Mouse (Mus musculus) lung, embryonic 16.5 days (tissue): ENCODE results near the gene Pcgf3. TPM values are rescaled to one million over a fixed set of nuclear protein-coding genes. Genes with fewer than 3 reads are reported as not detected.

Experiments used
- ATAC-seq: fragments of 200-750 bp; cut with Nextera tagmentation; 2 replicates; pipeline ENCODE4 v1.8.0; 2017; ENCODE audit warnings: low read depth, mild to moderate bottlenecking, moderate library complexity
- H3K27ac ChIP-seq: fragments of 300-500 bp; sonication (generic); 2 replicates; pipeline ENCODE4 v1.5.1; 2014; ENCODE audit warnings: mild to moderate bottlenecking, control low read depth, low read length
- H3K27me3 ChIP-seq: fragments of 300-500 bp; sonication (generic); 2 replicates; pipeline ENCODE4 v1.6.1; 2014; ENCODE audit warnings: low read depth, low read length, mixed read lengths; ENCODE audit not compliant: control insufficient read depth, insufficient read depth
- H3K36me3 ChIP-seq: fragments of 300-500 bp; sonication (generic); 2 replicates; pipeline ENCODE4 v1.6.1; 2014; ENCODE audit warnings: low read length; ENCODE audit not compliant: control insufficient read depth, insufficient read depth
- H3K4me1 ChIP-seq: fragments of 300-500 bp; sonication (generic); replicated peaks from 2 replicates; pipeline ENCODE4 v1.6.1; 2014; ENCODE audit warnings: low read length, mixed read lengths; ENCODE audit not compliant: control insufficient read depth, insufficient read depth
- H3K4me2 ChIP-seq: fragments of 300-500 bp; sonication (generic); 2 replicates; pipeline ENCODE4 v1.6.1; 2014; ENCODE audit warnings: low read depth, low read length, control low read depth
- H3K4me3 ChIP-seq: fragments of 300-500 bp; sonication (generic); 2 replicates; pipeline ENCODE4 v1.5.1; 2014; ENCODE audit warnings: mild to moderate bottlenecking, low read length, control low read depth
- H3K9ac ChIP-seq: fragments of 300-500 bp; sonication (generic); 2 replicates; pipeline ENCODE4 v1.6.1; 2014; ENCODE audit warnings: low read length, control low read depth
- H3K9me3 ChIP-seq: fragments of 300-500 bp; sonication (generic); 2 replicates; pipeline ENCODE4 v1.6.1; 2016; ENCODE audit warnings: low read length; ENCODE audit not compliant: control insufficient read depth
- WGBS: fragments of 180-500 bp; shearing (Covaris S2); extraction: QIAGEN DNeasy Blood & Tissue Kit; methylation state at CpG from one replicate; pipeline ENCODE4 v1.1.7; 2014; 5-methylcytosine and 5-hydroxymethylcytosine counted together
- polyA plus RNA-seq: library from polyadenylated mRNA; unstranded; fragments of >200 nt; fragmentation: Nextera tagmentation; extraction: Ambion mirVana; gene quantifications from 2 replicates; pipeline ENCODE4 v1.2.1, GENCODE M21; 2015

Gene Pcgf3
- polyA plus RNA-seq, 1 experiment from 2014 or later = 18.9 TPM

DNA sequence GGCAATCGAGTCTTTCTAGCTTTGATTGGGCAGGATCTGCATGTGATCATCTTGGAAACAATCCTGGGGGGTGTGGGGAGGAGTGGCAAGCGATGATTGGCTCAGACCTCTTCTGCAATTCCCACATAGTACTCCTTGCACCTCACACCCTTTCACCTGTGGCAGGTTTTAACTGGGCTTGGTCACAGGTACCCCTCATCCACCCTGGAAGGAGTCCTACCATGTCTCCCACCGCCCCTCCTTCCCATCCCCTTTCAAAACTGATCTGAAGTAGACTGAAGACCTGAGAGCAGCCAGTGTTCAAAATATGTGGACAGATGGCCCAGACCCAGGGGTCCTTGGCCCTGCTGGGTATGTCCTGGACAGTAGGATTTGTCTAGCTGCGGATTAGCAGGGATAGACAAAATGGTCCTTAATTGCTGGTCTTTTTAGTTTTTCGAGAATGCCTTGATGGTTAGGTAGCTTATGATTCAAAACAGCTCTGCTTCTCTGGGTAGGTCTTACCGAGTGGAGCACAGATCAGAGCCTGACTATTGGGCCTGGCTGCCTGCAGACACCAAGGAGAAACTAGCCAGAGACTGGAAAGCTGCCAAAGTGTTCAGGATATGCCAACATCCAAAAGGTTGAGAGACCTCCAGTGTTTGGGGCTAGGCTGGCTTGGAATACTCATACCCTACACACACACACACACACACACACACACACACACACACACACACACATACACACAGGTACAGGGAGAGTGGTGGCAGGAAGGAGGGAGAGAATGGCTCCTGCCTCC lies 54.7 kb downstream of the Pcgf3 start:
- Histone ChIP-seq H3K27ac (no peak overlapping the region), H3K4me2 (no peak overlapping the region), H3K4me3 (no peak overlapping the region), H3K9ac (no peak overlapping the region), H3K27me3 (no peaks in the 10 kb centered on the region), H3K4me1 (no peaks in the 10 kb centered on the region), H3K9me3 (no peaks in the 10 kb centered on the region), H3K36me3 (no peaks in the 10 kb centered on the region)
- WGBS = 64% methylated on average over 6 of the region's 6 CpGs
- no peak for ATAC-seq

DNA sequence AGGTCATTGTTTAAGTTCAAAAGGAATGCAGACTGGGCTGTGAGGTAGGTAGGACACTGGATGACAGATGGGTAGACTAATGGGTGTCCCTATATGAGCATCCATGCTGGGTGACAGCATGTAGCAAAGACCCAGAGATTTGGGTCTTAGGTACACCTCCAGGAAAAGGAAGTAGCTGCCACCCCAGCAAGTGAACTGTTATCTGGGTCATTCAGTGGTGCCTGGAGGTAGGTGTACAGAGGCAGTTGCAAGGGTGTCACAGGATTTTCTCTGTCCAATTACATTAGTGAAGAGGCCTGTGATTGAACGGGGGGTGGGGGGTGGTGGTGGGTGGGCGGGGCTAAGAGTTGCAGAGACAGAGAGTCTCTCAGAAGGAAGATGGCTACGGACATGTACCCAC lies 55.6 kb downstream of the Pcgf3 start:
- Histone ChIP-seq H3K27me3 (no peaks in the 10 kb centered on the region), H3K27ac (no peak overlapping the region), H3K9ac (no peak overlapping the region), H3K4me3 (no peak overlapping the region), H3K36me3 (no peaks in the 10 kb centered on the region), H3K4me1 (no peaks in the 10 kb centered on the region), H3K9me3 (no peaks in the 10 kb centered on the region), H3K4me2 (no peak overlapping the region)
- ATAC-seq = no peak
- 83% methylated on average over 3 of the region's 3 CpGs for WGBS

DNA sequence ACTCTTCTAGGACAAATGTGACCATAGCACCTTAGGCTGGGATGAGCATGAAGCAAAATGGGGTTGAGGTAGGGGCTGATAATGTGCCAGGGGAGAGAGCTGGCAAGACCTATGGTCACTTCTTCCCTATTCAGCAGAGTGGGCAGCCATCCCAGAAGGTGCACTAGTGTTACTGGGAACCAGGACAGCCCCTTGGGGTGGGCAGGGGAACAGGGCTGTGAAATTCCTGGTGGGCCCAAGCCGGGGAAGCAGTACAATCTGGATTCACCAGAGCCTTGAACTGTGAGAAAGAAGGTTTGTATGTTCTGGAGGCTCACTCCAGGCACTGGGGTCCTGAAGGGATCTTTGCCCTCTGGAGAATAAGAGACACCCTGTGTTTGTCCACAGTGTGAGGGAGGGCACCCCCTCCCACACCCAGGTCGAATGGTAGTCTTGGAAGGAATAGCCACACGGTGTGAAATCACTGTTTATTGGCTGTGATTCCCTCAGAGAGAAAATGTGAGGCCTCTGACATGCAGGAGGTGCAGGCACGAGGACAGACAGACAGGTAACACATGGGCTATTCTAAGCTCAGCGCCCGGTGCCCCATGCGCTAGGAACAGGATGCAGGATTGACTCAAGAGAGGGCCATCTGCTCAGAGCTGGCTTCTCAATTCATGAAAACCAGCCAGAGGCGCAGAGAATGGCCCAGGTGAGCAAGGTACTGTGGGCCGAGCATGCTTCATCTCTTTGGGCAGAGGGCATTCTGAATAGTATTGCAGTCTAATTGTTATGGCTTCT lies 57.3 kb downstream of the Pcgf3 start:
- WGBS = 70% methylated on average over 9 of the region's 9 CpGs
- no peaks in the 10 kb centered on the region for H3K9me3 ChIP-seq

DNA sequence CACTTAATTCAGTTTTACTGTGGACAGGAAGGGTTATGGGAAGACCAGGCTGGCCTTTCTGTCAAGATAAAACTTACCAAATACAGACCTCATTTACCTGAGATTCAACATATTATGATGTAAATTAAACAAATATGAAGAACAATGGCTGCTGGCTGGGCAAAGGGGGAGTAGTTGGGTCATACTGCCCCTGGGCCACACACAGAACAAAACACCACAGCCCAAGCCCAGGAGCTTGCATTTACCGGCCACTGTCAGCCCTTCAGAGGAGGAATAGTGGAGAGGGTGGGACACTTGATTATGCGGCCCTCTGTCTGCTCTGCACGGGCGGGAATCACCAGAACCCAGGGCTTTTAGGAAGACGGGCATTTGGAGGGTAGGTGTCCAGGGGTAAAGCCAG lies 57.9 kb downstream of the Pcgf3 start:
- H3K9me3 ChIP-seq = no peaks in the 10 kb centered on the region
- H3K36me3 ChIP-seq = no peaks in the 10 kb centered on the region
- no peaks in the 10 kb centered on the region for H3K4me1 ChIP-seq
- no peaks in the 10 kb centered on the region for H3K27me3 ChIP-seq
- no peak overlapping the region for H3K9ac ChIP-seq
- H3K4me2 ChIP-seq = no peak overlapping the region
- H3K27ac ChIP-seq = no peak overlapping the region
- H3K4me3 ChIP-seq = no peak overlapping the region
- ATAC-seq = no peak
- 67% methylated on average over 5 of the region's 5 CpGs for WGBS

More for the DNA sequence above, 57.3 kb downstream of the Pcgf3 start:
- H3K36me3 ChIP-seq = no peaks in the 10 kb centered on the region
- ATAC-seq = no peak
- H3K27ac ChIP-seq = no peak overlapping the region
- no peaks in the 10 kb centered on the region for H3K4me1 ChIP-seq
- H3K9ac ChIP-seq = no peak overlapping the region
- H3K4me3 ChIP-seq = no peak overlapping the region
- H3K27me3 ChIP-seq = no peaks in the 10 kb centered on the region
- H3K4me2 ChIP-seq = no peak overlapping the region

DNA sequence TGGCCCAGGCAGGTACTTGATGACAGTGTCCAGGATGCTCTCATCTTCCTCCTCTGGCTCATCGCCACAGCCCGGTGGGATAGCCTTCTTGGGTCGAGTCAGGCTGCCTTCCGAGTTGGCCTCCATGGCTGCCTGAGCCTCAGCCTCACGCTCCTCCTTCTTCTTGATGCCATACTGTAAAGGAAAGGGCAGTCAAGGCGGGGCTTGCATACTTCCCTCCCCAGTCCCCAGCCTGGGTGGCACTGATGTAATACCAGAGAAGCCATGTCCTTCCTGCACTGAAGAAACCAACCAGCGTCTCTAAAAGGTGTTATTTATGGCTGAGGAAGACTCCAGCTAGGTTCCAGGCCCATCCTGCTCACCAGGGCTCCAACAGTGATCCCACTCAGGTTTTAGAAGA lies 59.1 kb downstream of the Pcgf3 start:
- no peak overlapping the region for H3K4me2 ChIP-seq
- H3K9me3 ChIP-seq = no peaks in the 10 kb centered on the region
- no peak overlapping the region for H3K9ac ChIP-seq
- no peak overlapping the region for H3K4me3 ChIP-seq
- no peak for ATAC-seq
- no peaks in the 10 kb centered on the region for H3K27me3 ChIP-seq
- no peaks in the 10 kb centered on the region for H3K4me1 ChIP-seq
- no peaks in the 10 kb centered on the region for H3K36me3 ChIP-seq
- H3K27ac ChIP-seq = no peak overlapping the region
- WGBS = 65% methylated on average over 7 of the region's 7 CpGs

DNA sequence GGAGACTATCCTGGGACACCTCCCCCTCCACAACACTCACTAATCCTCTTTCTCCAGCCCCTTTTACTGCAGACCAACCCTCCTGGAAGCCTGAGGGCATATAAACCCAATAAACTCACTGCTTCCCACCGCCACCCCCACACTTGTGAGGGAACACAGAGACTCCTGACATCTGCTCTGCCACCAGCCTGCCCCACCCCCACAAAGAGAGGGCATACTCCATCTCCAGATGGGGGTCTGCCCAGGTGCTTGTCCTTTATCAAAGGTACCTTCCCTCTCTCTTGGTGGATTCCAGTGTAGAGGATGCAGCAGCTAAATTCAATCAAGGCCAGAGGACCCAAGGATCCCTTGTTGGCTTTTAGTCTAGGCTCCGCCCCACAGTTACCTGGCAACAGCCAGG lies 60.0 kb downstream of the Pcgf3 start:
- no peaks in the 10 kb centered on the region for H3K36me3 ChIP-seq
- no peak for ATAC-seq
- no peak overlapping the region for H3K4me3 ChIP-seq
- no peaks in the 10 kb centered on the region for H3K9me3 ChIP-seq
- no peaks in the 10 kb centered on the region for H3K27me3 ChIP-seq
- no peaks in the 10 kb centered on the region for H3K4me1 ChIP-seq
- H3K4me2 ChIP-seq = no peak overlapping the region
- no peak overlapping the region for H3K27ac ChIP-seq
- WGBS = 46% methylated on average over 2 of the region's 2 CpGs
- H3K9ac ChIP-seq = no peak overlapping the region

DNA sequence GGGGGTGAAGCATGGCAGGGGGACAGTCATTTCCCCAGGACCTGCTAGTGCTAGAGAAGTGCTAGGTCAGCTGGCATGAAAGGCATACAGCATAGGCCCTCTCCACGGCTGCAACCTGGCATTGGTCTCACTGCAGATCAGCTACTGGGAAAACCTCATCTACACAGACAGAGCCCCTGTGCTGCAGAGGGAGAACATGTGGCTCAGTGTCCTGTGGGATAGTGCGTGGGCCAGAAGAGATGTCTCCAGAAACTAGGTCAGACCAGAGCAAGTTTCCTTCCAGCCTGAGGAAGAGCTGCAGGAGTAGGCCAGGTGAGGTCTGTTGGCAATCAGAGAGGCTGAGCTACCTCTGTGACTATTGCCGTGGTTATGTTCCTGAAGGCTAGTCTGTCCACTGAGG lies 60.9 kb downstream of the Pcgf3 start:
- Histone ChIP-seq H3K9ac (no peak overlapping the region), H3K27me3 (no peaks in the 10 kb centered on the region), H3K4me1 (no peaks in the 10 kb centered on the region), H3K9me3 (no peaks in the 10 kb centered on the region), H3K4me3 (no peak overlapping the region), H3K27ac (no peak overlapping the region), H3K4me2 (no peak overlapping the region), H3K36me3 (no peaks in the 10 kb centered on the region)
- 65% methylated on average over 3 of the region's 3 CpGs for WGBS
- no peak for ATAC-seq

DNA sequence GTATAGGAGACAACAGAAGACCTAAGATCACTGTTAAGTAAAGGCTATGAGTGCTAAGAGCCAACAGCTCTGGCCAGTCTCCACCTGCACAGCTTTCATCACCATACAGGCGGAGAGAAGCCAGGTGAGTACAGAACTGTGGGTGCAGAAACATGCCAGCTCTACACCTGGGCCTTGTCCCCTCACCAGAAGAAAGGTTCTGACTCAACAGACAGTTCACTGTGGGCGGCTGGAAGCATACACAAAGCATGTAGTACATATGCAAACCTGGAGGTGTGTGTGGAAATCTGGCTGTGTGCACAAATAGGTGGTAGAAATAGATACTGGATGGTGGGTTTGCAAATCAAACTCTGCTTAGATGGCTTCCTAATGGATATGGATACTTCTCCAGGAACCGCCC lies 61.6 kb downstream of the Pcgf3 start:
- Histone ChIP-seq H3K36me3 (no peaks in the 10 kb centered on the region), H3K4me1 (no peaks in the 10 kb centered on the region), H3K27me3 (no peaks in the 10 kb centered on the region), H3K4me3 (no peak overlapping the region), H3K4me2 (no peak overlapping the region), H3K27ac (no peak overlapping the region), H3K9me3 (no peaks in the 10 kb centered on the region), H3K9ac (no peak overlapping the region)
- no peak for ATAC-seq
- WGBS = 73% methylated on average over 3 of the region's 3 CpGs

DNA sequence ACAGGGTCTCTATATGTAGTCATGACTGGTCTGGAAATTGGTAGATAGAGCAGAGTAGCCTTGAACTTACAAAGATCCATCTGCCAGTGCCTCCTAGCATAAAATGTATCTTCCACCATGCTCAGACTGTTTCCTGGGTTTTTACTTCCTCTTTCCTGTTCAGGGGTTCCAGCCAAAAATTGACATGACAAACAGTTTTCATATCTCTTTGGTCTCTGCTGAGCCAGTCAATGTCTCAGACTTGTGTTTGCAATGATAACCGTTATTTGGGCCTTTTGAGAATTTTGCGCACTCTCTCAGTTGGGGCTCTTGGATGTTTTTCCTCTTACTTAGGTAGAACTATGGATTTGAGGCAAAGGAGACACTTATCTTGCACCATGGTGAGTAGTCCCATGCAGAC lies 73.2 kb downstream of the Pcgf3 start:
- H3K9me3 ChIP-seq = 0 out of 2 replicates have a peak, but pooled peaks cover 3% of the 10 kb centered on the region
- no peak overlapping the region for H3K9ac ChIP-seq
- H3K4me3 ChIP-seq = no peak overlapping the region
- 87% methylated on average over 2 of the region's 2 CpGs for WGBS
- no peaks in the 10 kb centered on the region for H3K4me1 ChIP-seq
- H3K27ac ChIP-seq = no peak overlapping the region
- H3K4me2 ChIP-seq = no peak overlapping the region
- no peak for ATAC-seq
- no peaks in the 10 kb centered on the region for H3K36me3 ChIP-seq
- no peaks in the 10 kb centered on the region for H3K27me3 ChIP-seq
